In genomic region chr13:47700556-47700955, GRCm38 (mm10) we compare ENCODE assay signal across 17 mouse cellular contexts.
"Had no signal": no experiment of that assay in that cellular context is flagged by ENCODE, and none has a peak within 500 bp of the region (broad histone marks: within the 10 kb centered on the region; RNA-seq: fewer than 3 reads in every experiment).

No protein-coding gene starts in this region.

- H3K4me2 ChIP-seq: limb, embryonic 13.5 days; liver, embryonic 12.5 days; liver, embryonic 15.5 days; midbrain, embryonic 12.5 days; midbrain, embryonic 15.5 days; neural tube, embryonic 12.5 days; neural tube, embryonic 15.5 days had no signal

- DNase-seq: kidney, adult 8-10 months; kidney, postnatal 25 days; layer of hippocampus, adult 9-11 months; liver; lung, adult 18-20 months; thymus, adult 18-20 months; thymus, postnatal 36 days had no signal

- H3K4me1 ChIP-seq: limb, embryonic 10.5 days; liver, embryonic 12.5 days; liver, embryonic 15.5 days; midbrain, embryonic 12.5 days; midbrain, embryonic 15.5 days; neural tube, embryonic 12.5 days; neural tube, embryonic 15.5 days had no signal

- H3K27ac ChIP-seq: layer of hippocampus, adult 2 months; limb, embryonic 10.5 days; limb, embryonic 13.5 days; liver, embryonic 12.5 days; liver, embryonic 15.5 days; macrophage; midbrain, embryonic 12.5 days; midbrain, embryonic 15.5 days; neural tube, embryonic 12.5 days; neural tube, embryonic 15.5 days had no signal

- H3K36me3 ChIP-seq: limb, embryonic 10.5 days; limb, embryonic 13.5 days; liver, embryonic 12.5 days; liver, embryonic 15.5 days; midbrain, embryonic 12.5 days; midbrain, embryonic 15.5 days; neural tube, embryonic 12.5 days; neural tube, embryonic 15.5 days had no signal

- ATAC-seq: liver, embryonic 12.5 days; midbrain, embryonic 15.5 days had no signal

- H3K9ac ChIP-seq: limb, embryonic 13.5 days; liver, embryonic 12.5 days; liver, embryonic 15.5 days; midbrain, embryonic 12.5 days; midbrain, embryonic 15.5 days; neural tube, embryonic 12.5 days; neural tube, embryonic 15.5 days had no signal

- H3K27me3 ChIP-seq: limb, embryonic 13.5 days; liver, embryonic 12.5 days; liver, embryonic 15.5 days; midbrain, embryonic 12.5 days; midbrain, embryonic 15.5 days; neural tube, embryonic 12.5 days; neural tube, embryonic 15.5 days had no signal

- H3K9me3 ChIP-seq: limb, embryonic 10.5 days; limb, embryonic 13.5 days; liver, embryonic 12.5 days; liver, embryonic 15.5 days; midbrain, embryonic 12.5 days; midbrain, embryonic 15.5 days; neural tube, embryonic 12.5 days; neural tube, embryonic 15.5 days had no signal

- H3K4me3 ChIP-seq: layer of hippocampus, adult 2 months; limb, embryonic 10.5 days; limb, embryonic 13.5 days; liver, embryonic 12.5 days; liver, embryonic 15.5 days; midbrain, embryonic 12.5 days; midbrain, embryonic 15.5 days; neural tube, embryonic 12.5 days; neural tube, embryonic 15.5 days had no signal
